Mouse (Mus musculus) stomach, postnatal 0 days (tissue): ENCODE data around the gene Sh3pxd2a. TPM values are rescaled to one million over a fixed set of nuclear protein-coding genes. Genes with fewer than 3 reads are reported as not detected.

Experiments used
- ATAC-seq: fragments of 200-750 bp; cut with Nextera tagmentation; 2 replicates; pipeline ENCODE4 v1.8.0; 2017; ENCODE audit not compliant: low FRiP score, low TSS enrichment
- DNase-seq: peaks from one replicate; pipeline ENCODE4 v3.0.0-alpha.2; 2016; ENCODE audit warnings: low spot score
- H3K27ac ChIP-seq: fragments of 300-500 bp; sonication (generic); replicated peaks from 2 replicates; pipeline ENCODE4 v1.5.1; 2014; ENCODE audit warnings: mild to moderate bottlenecking, control low read depth
- H3K27me3 ChIP-seq: fragments of 300-500 bp; sonication (generic); 2 replicates; pipeline ENCODE4 v1.6.1; 2014; ENCODE audit warnings: low read length; ENCODE audit not compliant: control insufficient read depth, insufficient read depth
- H3K36me3 ChIP-seq: fragments of 300-500 bp; sonication (generic); 2 replicates; pipeline ENCODE4 v1.6.1; 2014; ENCODE audit warnings: low read length, mixed read lengths; ENCODE audit not compliant: control insufficient read depth, insufficient read depth
- H3K4me1 ChIP-seq: fragments of 300-500 bp; sonication (generic); replicated peaks from 2 replicates; pipeline ENCODE4 v1.6.1; 2014; ENCODE audit warnings: antibody characterized with exemption; ENCODE audit not compliant: control insufficient read depth, insufficient read depth
- H3K4me2 ChIP-seq: fragments of 300-500 bp; sonication (generic); replicated peaks from 2 replicates; pipeline ENCODE4 v1.6.1; 2014; ENCODE audit warnings: low read depth, mild to moderate bottlenecking, control low read depth, moderate library complexity
- H3K4me3 ChIP-seq: fragments of 300-500 bp; sonication (generic); 2 replicates; pipeline ENCODE4 v1.5.1; 2014; ENCODE audit warnings: low read depth, low read length, control low read depth
- H3K9ac ChIP-seq: fragments of 300-500 bp; sonication (generic); 2 replicates; pipeline ENCODE4 v1.6.1; 2014; ENCODE audit warnings: mild to moderate bottlenecking, low read length, control low read depth, mixed read lengths
- H3K9me3 ChIP-seq: fragments of 300-500 bp; sonication (generic); 2 replicates; pipeline ENCODE4 v1.6.1; 2016; ENCODE audit warnings: low read length; ENCODE audit not compliant: control insufficient read depth
- CTCF ChIP-seq: IDR thresholded peaks from 2 replicates; pipeline ENCODE4 v1.5.1; 2016; ENCODE audit warnings: antibody characterized with exemption, low read depth, mild to moderate bottlenecking, moderate library complexity
- EP300 ChIP-seq: optimal IDR thresholded peaks from 2 replicates; pipeline ENCODE3; 2016; ENCODE audit warnings: antibody characterized with exemption
- WGBS: fragments of 180-500 bp; shearing (Covaris S2); extraction: QIAGEN DNeasy Blood & Tissue Kit; methylation state at CpG from one replicate; pipeline ENCODE4 v1.1.7; 2014; 5-methylcytosine and 5-hydroxymethylcytosine counted together
- polyA plus RNA-seq: library from polyadenylated mRNA; unstranded; fragments of >200 nt; fragmentation: Nextera tagmentation; extraction: Ambion mirVana; gene quantifications from 2 replicates; pipeline ENCODE4 v1.2.1, GENCODE M21; 2015

Gene Sh3pxd2a
- polyA plus RNA-seq, 1 experiment from 2014 or later, result 3.7 TPM

- Histone ChIP-seq H3K4me3 (no peak overlapping the region), H3K9me3 (no peaks in the 10 kb centered on the region), H3K36me3 (no peaks in the 10 kb centered on the region), H3K4me1 (peaks cover 10% of the 10 kb centered on the region), H3K4me2 (no peak overlapping the region), H3K9ac (no peak overlapping the region), H3K27ac (no peak overlapping the region), H3K27me3 (no peaks in the 10 kb centered on the region)
- DNase-seq (no peak), ATAC-seq (no peak)
- no peak for TF ChIP-seq CTCF
- TF ChIP-seq EP300, result no peak
- WGBS, result 48% methylated on average over 8 of the region's 8 CpGs
Observed at GRCm38 (mm10) chr19:47419208-47419607, 45.0 kb downstream of the Sh3pxd2a start.

DNA sequence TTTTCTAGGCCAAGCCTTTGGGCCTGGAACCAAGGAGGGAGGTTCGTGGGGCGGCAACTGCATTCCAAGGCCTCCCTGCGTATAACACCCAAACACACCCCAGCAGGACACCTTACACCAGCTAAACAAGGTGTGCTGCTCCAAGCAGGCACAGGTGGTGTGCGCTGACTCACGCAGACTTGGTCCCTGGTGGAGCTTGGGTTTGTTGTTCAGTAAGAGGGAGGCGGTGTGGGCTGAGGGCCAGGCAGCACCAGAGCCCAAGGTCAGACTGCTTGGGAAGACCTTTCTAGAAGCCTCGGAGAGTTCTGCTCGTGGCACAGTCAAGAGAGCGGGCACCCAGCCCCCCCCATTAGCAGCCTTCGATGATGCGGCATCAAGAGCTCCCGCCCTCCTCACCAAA lies 48.0 kb downstream of the Sh3pxd2a start:
- peak overlapping the region; percentile 79 for H3K27ac ChIP-seq
- no peaks in the 10 kb centered on the region for H3K36me3 ChIP-seq
- DNase-seq (peak; percentile 79), ATAC-seq (peak; percentile 92)
- H3K9ac ChIP-seq, result no peak overlapping the region
- no peaks in the 10 kb centered on the region for H3K27me3 ChIP-seq
- H3K4me1 ChIP-seq, result peaks cover 3% of the 10 kb centered on the region
- no peaks in the 10 kb centered on the region for H3K9me3 ChIP-seq
- no peak for TF ChIP-seq EP300
- H3K4me3 ChIP-seq, result no peak overlapping the region
- no peak overlapping the region for H3K4me2 ChIP-seq
- WGBS, result 69% methylated on average over 12 of the region's 12 CpGs

DNA sequence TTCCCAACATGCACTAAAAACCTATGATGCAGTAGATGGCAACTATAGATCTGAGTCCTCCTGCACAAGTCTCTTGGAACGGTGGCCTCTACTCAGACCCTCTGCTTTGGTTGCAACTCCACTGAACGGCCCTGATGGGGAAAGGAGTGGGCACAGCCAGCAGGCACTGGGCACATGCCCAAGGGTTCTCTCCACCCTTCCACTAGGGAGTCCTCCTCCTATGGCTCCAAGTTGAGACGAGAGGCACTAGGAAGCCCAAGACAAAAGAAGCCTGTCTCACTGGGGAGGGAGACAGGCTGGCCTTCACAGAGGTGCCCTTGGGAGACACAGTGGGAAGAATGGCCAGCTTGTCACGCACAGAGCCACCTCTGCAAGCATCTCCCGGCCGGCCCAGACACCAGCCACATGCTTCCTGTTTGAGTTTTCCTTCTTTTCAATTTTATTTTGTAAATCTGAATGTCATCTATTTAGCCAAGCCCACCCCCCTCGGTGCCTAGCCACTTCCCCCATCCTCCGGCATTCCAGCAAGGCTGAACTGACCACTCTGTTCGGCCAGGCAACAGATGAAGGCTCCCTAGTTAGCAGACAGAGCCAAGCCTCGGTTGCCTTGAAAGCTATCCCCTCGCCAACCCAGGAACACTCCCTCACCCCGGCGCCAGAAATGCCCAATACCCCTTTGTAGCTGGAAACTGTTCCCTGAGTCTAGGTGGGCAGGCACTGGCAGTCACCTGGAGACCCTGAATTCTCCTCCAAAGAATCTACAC lies 49.9 kb downstream of the Sh3pxd2a start:
- Histone ChIP-seq H3K4me2 (no peak overlapping the region), H3K4me1 (no peaks in the 10 kb centered on the region; the same call in 1 of the 2 replicates), H3K4me3 (no peak overlapping the region), H3K27ac (no peak overlapping the region), H3K9me3 (no peaks in the 10 kb centered on the region), H3K27me3 (no peaks in the 10 kb centered on the region), H3K9ac (no peak overlapping the region), H3K36me3 (no peaks in the 10 kb centered on the region)
- no peak for ATAC-seq
- no peak for DNase-seq
- 76% methylated on average over 13 of the region's 13 CpGs for WGBS
- no peak for TF ChIP-seq EP300
- TF ChIP-seq CTCF, result no peak

GRCm38 (mm10) chr19:47413458-47414005 lies 50.7 kb downstream of the Sh3pxd2a start:
- Histone ChIP-seq H3K4me2 (no peak overlapping the region), H3K27me3 (no peaks in the 10 kb centered on the region), H3K36me3 (no peaks in the 10 kb centered on the region), H3K9ac (no peak overlapping the region), H3K27ac (no peak overlapping the region), H3K4me3 (no peak overlapping the region), H3K4me1 (no peaks in the 10 kb centered on the region; the same call in 1 of the 2 replicates), H3K9me3 (no peaks in the 10 kb centered on the region)
- ATAC-seq, result no peak
- WGBS, result 79% methylated on average over 6 of the region's 6 CpGs
- DNase-seq, result no peak
- TF ChIP-seq EP300 (no peak), CTCF (no peak)

GRCm38 (mm10) chr19:47412566-47413248 lies 51.5 kb downstream of the Sh3pxd2a start:
- Histone ChIP-seq H3K27me3 (no peaks in the 10 kb centered on the region), H3K27ac (no peak overlapping the region), H3K4me2 (no peak overlapping the region), H3K36me3 (no peaks in the 10 kb centered on the region), H3K4me3 (no peak overlapping the region), H3K4me1 (no peaks in the 10 kb centered on the region; the same call in 1 of the 2 replicates), H3K9ac (0 out of 2 replicates have a peak overlapping the region, but pooled peaks have one; percentile 31), H3K9me3 (no peaks in the 10 kb centered on the region)
- DNase-seq (no peak), ATAC-seq (no peak)
- TF ChIP-seq EP300 (no peak), CTCF (peak; percentile 14; the same call in 1 of the 2 replicates)
- 52% methylated on average over 11 of the region's 11 CpGs for WGBS

DNA sequence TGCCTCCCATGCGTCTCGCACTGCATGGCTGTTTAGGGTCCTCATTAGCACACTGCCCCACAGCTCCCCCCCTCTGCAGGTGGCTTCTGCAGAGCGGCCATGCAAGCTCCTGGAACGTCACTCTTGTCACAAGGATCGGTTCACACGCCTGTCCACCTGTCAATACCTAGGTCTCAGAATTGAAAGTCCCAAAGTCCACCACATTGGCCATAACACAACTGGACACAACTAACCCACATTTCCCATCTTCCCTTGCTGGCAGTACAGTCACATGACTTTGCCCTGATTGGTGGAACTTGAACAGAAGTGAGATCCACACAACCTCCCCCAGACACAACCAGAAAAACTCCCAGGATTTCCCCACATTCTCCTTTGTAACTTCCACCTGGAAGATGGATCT lies 53.9 kb downstream of the Sh3pxd2a start:
- Histone ChIP-seq H3K4me3 (no peak overlapping the region), H3K4me2 (no peak overlapping the region), H3K9ac (no peak overlapping the region), H3K36me3 (no peaks in the 10 kb centered on the region), H3K9me3 (no peaks in the 10 kb centered on the region), H3K27me3 (no peaks in the 10 kb centered on the region), H3K4me1 (no peaks in the 10 kb centered on the region; the same call in 1 of the 2 replicates), H3K27ac (no peak overlapping the region)
- ATAC-seq, result no peak
- DNase-seq, result no peak
- 92% methylated on average over 6 of the region's 6 CpGs for WGBS
- TF ChIP-seq CTCF (no peak), EP300 (no peak)
